Mouse (Mus musculus) midbrain, embryonic 11.5 days (tissue): ENCODE data around the gene Zfp3. TPM values are rescaled to one million over a fixed set of nuclear protein-coding genes. Genes with fewer than 3 reads are reported as not detected.
"Not testable (repeated sequence)": the region's sequence is repeated elsewhere in the genome, so short reads cannot be mapped to it uniquely, and the experiment has no call there.

Experiments used
- ATAC-seq: fragments of 200-750 bp; cut with Nextera tagmentation; 2 replicates; pipeline ENCODE4 v1.8.0; 2017; ENCODE audit warnings: moderate TSS enrichment, moderate library complexity; ENCODE audit not compliant: low FRiP score
- DNase-seq: peaks from one replicate; pipeline ENCODE4 v3.0.0; 2015; ENCODE audit warnings: low spot score; ENCODE audit errors: missing footprints
- H3K27ac ChIP-seq: fragments of 300-500 bp; sonication (generic); 2 replicates; pipeline ENCODE4 v1.5.1; 2014; ENCODE audit warnings: low read depth, low read length
- H3K27me3 ChIP-seq: fragments of 300-500 bp; sonication (generic); 2 replicates; pipeline ENCODE4 v1.6.1; 2014; ENCODE audit warnings: mild to moderate bottlenecking, low read length, moderate library complexity, mixed read lengths; ENCODE audit not compliant: control insufficient read depth, insufficient read depth
- H3K36me3 ChIP-seq: fragments of 300-500 bp; sonication (generic); 2 replicates; pipeline ENCODE4 v1.6.1; 2014; ENCODE audit warnings: mild to moderate bottlenecking, low read length, moderate library complexity, mixed read lengths; ENCODE audit not compliant: control insufficient read depth, insufficient read depth
- H3K4me1 ChIP-seq: fragments of 300-500 bp; sonication (generic); 2 replicates; pipeline ENCODE4 v1.6.1; 2014; ENCODE audit warnings: low read length; ENCODE audit not compliant: control insufficient read depth, insufficient read depth
- H3K4me2 ChIP-seq: fragments of 300-500 bp; sonication (generic); 2 replicates; pipeline ENCODE4 v1.6.1; 2014; ENCODE audit warnings: mild to moderate bottlenecking, moderate library complexity
- H3K4me3 ChIP-seq: fragments of 300-500 bp; sonication (generic); 2 replicates; pipeline ENCODE4 v1.5.1; 2014; ENCODE audit warnings: low read depth, low read length
- H3K9ac ChIP-seq: fragments of 300-500 bp; sonication (generic); 2 replicates; pipeline ENCODE4 v1.6.1; 2014; ENCODE audit warnings: low read length
- H3K9me3 ChIP-seq: fragments of 300-500 bp; sonication (generic); 2 replicates; pipeline ENCODE4 v1.6.1; 2016; ENCODE audit warnings: low read length; ENCODE audit not compliant: control insufficient read depth
- WGBS: fragments of 180-500 bp; shearing (Covaris S2); extraction: QIAGEN DNeasy Blood & Tissue Kit; methylation state at CpG from one replicate; pipeline ENCODE4 v1.1.7; 2014; 5-methylcytosine and 5-hydroxymethylcytosine counted together
- polyA plus RNA-seq: library from polyadenylated mRNA; unstranded; fragments of >200 nt; fragmentation: Nextera tagmentation; extraction: Ambion mirVana; gene quantifications from 2 replicates; pipeline ENCODE4 v1.2.1, GENCODE M21; 2014

The Zfp3 gene
- polyA plus RNA-seq, 1 experiment from 2014 or later, result 10.2 TPM

- no peaks in the 10 kb centered on the region for H3K36me3 ChIP-seq
- DNase-seq (peak; percentile 91), ATAC-seq (peak; percentile 67)
- H3K9me3 ChIP-seq, result no peaks in the 10 kb centered on the region
- 29% methylated on average over 17 of the region's 17 CpGs for WGBS
- no peak overlapping the region for H3K27ac ChIP-seq
- no peaks in the 10 kb centered on the region for H3K27me3 ChIP-seq
- no peak overlapping the region for H3K4me3 ChIP-seq
- no peak overlapping the region; the same call in 1 of the 2 replicates for H3K9ac ChIP-seq
- H3K4me2 ChIP-seq, result no peak overlapping the region
- no peaks in the 10 kb centered on the region for H3K4me1 ChIP-seq
Observed at GRCm38 (mm10) chr11:70776830-70777571, 13.0 kb downstream of the Zfp3 start.

GRCm38 (mm10) chr11:70777634-70778033 lies 13.6 kb downstream of the Zfp3 start:
- Histone ChIP-seq H3K4me1 (no peaks in the 10 kb centered on the region), H3K27ac (no peak overlapping the region), H3K27me3 (no peaks in the 10 kb centered on the region), H3K36me3 (no peaks in the 10 kb centered on the region), H3K4me3 (no peak overlapping the region), H3K9ac (no peak overlapping the region), H3K4me2 (no peak overlapping the region), H3K9me3 (no peaks in the 10 kb centered on the region)
- no peak for DNase-seq
- no peak for ATAC-seq
- WGBS, result 66% methylated on average over 6 of the region's 6 CpGs

- not testable (repeated sequence) for H3K4me1 ChIP-seq, H3K36me3 ChIP-seq, ATAC-seq, H3K9me3 ChIP-seq, H3K27ac ChIP-seq, H3K9ac ChIP-seq, H3K4me2 ChIP-seq, H3K4me3 ChIP-seq, DNase-seq, H3K27me3 ChIP-seq
- WGBS, result 33% methylated on average over 6 of the region's 6 CpGs
Observed at GRCm38 (mm10) chr11:70778058-70778457, 14.0 kb downstream of the Zfp3 start.

- Histone ChIP-seq H3K4me1 (no peaks in the 10 kb centered on the region), H3K27me3 (no peaks in the 10 kb centered on the region), H3K4me2 (no peak overlapping the region), H3K36me3 (no peaks in the 10 kb centered on the region), H3K9ac (no peak overlapping the region), H3K27ac (no peak overlapping the region), H3K9me3 (no peaks in the 10 kb centered on the region), H3K4me3 (no peak overlapping the region)
- no peak for DNase-seq
- ATAC-seq, result no peak
- WGBS, result 68% methylated on average over 2 of the region's 2 CpGs
Observed at GRCm38 (mm10) chr11:70785908-70786307, 21.9 kb downstream of the Zfp3 start.

DNA sequence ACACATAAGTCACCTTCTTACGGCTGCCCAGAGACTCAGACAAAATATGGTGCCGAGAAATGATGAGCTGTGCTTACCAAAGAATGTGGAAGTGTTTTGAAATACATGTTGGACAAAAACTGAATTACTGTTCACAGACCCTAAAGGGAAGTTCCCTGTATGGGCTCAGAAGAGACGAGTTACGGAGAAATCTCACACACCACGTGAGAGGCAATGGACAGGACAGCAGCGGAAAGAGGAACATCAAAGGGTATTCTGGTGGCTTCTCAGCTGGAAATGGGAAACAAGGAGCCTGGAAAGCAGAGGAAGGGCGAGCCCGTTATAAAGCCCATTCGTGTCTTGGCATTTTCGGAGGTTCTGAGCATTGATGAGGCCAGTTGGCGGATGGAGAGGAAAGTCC lies 23.0 kb downstream of the Zfp3 start:
- Histone ChIP-seq H3K9me3 (no peaks in the 10 kb centered on the region), H3K27ac (no peak overlapping the region), H3K4me1 (no peaks in the 10 kb centered on the region), H3K27me3 (no peaks in the 10 kb centered on the region), H3K4me3 (no peak overlapping the region), H3K36me3 (no peaks in the 10 kb centered on the region), H3K9ac (no peak overlapping the region), H3K4me2 (no peak overlapping the region)
- ATAC-seq (no peak), DNase-seq (no peak)
- 75% methylated on average over 11 of the region's 11 CpGs for WGBS

DNA sequence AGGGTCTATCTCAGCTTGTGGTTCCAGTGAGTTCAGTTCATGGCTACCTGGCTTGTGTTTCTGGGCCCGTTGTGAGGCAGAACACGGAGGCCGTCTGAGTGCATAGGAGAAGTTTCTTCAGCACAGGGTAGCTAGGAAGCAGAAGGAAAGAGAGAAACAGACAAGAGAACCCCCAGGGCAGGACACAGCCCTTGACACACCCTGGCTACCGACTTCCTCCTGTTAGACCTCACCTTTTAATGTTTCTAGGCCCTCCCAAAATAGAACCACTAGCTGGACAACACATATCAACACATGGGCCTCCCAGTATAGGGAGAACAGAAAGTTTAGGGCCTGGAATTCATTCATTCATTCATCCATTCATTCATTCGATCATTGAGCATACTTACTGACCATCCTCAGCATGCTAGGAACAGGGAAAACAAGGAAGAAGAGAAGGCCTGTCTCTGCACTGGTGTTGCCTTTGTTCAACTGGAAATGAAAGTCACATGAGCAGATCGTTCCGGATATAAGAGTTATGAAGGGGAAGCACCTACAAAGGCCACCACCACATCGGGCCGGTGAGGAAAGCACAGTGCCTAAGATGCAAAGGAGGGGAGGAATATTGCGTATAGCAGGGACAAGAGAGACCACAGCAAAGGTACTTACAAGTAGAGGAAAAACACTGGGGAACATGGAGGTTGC lies 25.1 kb downstream of the Zfp3 start:
- Histone ChIP-seq H3K4me3 (no peak overlapping the region), H3K27me3 (no peaks in the 10 kb centered on the region), H3K9me3 (no peaks in the 10 kb centered on the region), H3K4me2 (no peak overlapping the region), H3K27ac (no peak overlapping the region), H3K36me3 (no peaks in the 10 kb centered on the region), H3K9ac (no peak overlapping the region), H3K4me1 (no peaks in the 10 kb centered on the region)
- 89% methylated on average over 10 of the region's 10 CpGs for WGBS
- DNase-seq, result no peak
- no peak for ATAC-seq

DNA sequence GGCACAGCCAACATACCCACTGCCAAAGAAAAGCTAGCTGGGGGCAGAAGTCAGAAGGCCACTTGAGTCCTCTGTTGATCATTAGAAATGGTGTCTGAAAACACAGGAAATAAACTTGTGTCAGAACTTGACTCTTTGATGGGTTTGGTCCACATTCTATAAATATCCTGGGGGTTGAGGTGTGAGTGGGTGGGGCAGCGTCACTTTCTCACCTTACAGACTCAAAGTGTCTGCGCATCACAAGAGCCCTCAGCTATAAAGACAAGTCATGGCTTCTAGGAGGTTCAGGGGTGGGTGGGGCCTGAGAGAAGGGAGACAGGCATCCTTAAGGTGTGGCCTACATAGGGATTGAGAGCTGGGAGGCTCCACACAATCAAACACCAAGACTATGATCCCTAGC lies 26.4 kb downstream of the Zfp3 start:
- H3K4me1 ChIP-seq, result no peaks in the 10 kb centered on the region
- no peak overlapping the region for H3K27ac ChIP-seq
- no peak overlapping the region for H3K9ac ChIP-seq
- DNase-seq (no peak), ATAC-seq (no peak)
- no peaks in the 10 kb centered on the region for H3K9me3 ChIP-seq
- no peak overlapping the region for H3K4me2 ChIP-seq
- no peaks in the 10 kb centered on the region for H3K27me3 ChIP-seq
- no peak overlapping the region for H3K4me3 ChIP-seq
- no peaks in the 10 kb centered on the region for H3K36me3 ChIP-seq
- 86% methylated on average over 2 of the region's 2 CpGs for WGBS

DNA sequence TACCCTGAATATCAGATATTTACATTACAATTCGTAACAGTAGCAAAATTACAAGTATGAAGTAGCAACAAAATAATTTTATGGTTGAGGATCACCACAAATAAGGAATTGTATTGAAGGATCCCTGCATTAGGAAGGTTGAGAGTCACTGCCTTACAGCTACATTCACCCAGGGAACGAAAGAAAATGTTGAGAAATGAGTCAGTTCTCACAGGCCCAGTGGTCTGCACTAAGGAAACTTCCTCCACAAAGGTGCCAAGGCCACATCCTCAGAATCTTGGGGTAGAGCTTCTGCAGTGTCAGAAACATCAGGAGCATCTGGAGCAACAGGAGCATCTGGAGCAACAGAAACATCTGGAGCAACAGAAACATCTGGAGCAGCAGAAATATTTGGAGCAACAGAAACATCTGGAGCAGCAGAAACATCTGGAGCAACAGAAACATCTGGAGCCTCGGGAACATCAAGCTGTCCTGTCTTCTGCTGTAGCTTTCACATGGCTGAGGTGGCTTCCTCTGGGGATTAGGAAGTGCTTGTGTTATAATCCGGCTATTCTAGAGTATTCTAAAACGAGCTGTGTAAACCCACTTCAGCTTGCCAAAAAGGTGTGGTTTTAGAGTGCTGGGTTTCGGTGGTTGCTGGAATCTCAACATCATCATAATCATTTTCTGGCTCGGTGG lies 27.0 kb downstream of the Zfp3 start:
- H3K27ac ChIP-seq, result no peak overlapping the region
- no peak overlapping the region for H3K9ac ChIP-seq
- DNase-seq, result no peak
- no peaks in the 10 kb centered on the region for H3K4me1 ChIP-seq
- H3K9me3 ChIP-seq, result no peaks in the 10 kb centered on the region
- H3K4me3 ChIP-seq, result no peak overlapping the region
- no peaks in the 10 kb centered on the region for H3K27me3 ChIP-seq
- no peaks in the 10 kb centered on the region for H3K36me3 ChIP-seq
- ATAC-seq, result no peak
- H3K4me2 ChIP-seq, result no peak overlapping the region
- 77% methylated on average over 7 of the region's 7 CpGs for WGBS

GRCm38 (mm10) chr11:70791676-70792075 lies 27.7 kb downstream of the Zfp3 start:
- DNase-seq (no peak), ATAC-seq (no peak)
- WGBS, result 91% methylated on average over 5 of the region's 5 CpGs
- Histone ChIP-seq H3K4me3 (no peak overlapping the region), H3K4me2 (no peak overlapping the region), H3K27ac (no peak overlapping the region), H3K27me3 (no peaks in the 10 kb centered on the region), H3K36me3 (no peaks in the 10 kb centered on the region), H3K9ac (no peak overlapping the region), H3K4me1 (no peaks in the 10 kb centered on the region), H3K9me3 (no peaks in the 10 kb centered on the region)
